Mouse (Mus musculus) mouse embryonic stem cell (cell line): ENCODE measurements around the gene Nrip2.

Experiments used
- in situ Hi-C, 2 experiments: fragments of 300-500 bp; cut with MboI; formaldehyde crosslinking; loops; 1 replicate in 1 of 2; 3 replicates in 1 of 2; pipeline ENCODE4 v1.14.3; 2019 to 2020; ENCODE audit warnings: low sequenced_read_pairs in 2 of 2, low pct_unique_long_range_greater_than_20kb in 1 of 2, mixed read lengths in 1 of 2; ENCODE audit not compliant: unreplicated experiment in 1 of 2

Gene Nrip2

GRCm38 (mm10) chr6:128383752-128384151, 15.3 kb upstream of the Nrip2 start:
- in situ Hi-C loops, result loop anchor here in 1 of 2 experiments (25.0 kb wide), 1 partner anchor 204 kb away; the partner anchor contains the start of gene A2ml1

GRCm38 (mm10) chr6:128385026-128385425, 14.1 kb upstream of the Nrip2 start:
- in situ Hi-C loops, result loop anchor here in 1 of 2 experiments (25.0 kb wide), 1 partner anchor 202 kb away; the partner anchor contains the start of gene A2ml1

GRCm38 (mm10) chr6:128389185-128389584, 9.9 kb upstream of the Nrip2 start:
- in situ Hi-C loops, result loop anchor here in 1 of 2 experiments (25.0 kb wide), 1 partner anchor 198 kb away; the partner anchor contains the start of gene A2ml1

GRCm38 (mm10) chr6:128390683-128391082, 8.4 kb upstream of the Nrip2 start:
- in situ Hi-C loops, result loop anchor here in 1 of 2 experiments (25.0 kb wide), 1 partner anchor 197 kb away; the partner anchor contains the start of gene A2ml1

- in situ Hi-C loops, result loop anchor here in 1 of 2 experiments (25.0 kb wide), 1 partner anchor 190 kb away; the partner anchor contains the start of gene A2ml1
Observed at GRCm38 (mm10) chr6:128397574-128398261, 1.4 kb upstream of the Nrip2 start.

GRCm38 (mm10) chr6:128399421-128400185, 507 bp downstream of the Nrip2 start:
- in situ Hi-C loops, result loop anchor here in 1 of 2 experiments (25.0 kb wide), 1 partner anchor 188 kb away; the partner anchor contains the start of gene A2ml1

- in situ Hi-C loops, result no loop called here
Observed at GRCm38 (mm10) chr6:128404708-128405107, 5.6 kb downstream of the Nrip2 start.

- in situ Hi-C loops, result no loop called here
Observed at GRCm38 (mm10) chr6:128408544-128409125, 9.5 kb downstream of the Nrip2 start.

GRCm38 (mm10) chr6:128410305-128410704, 11.2 kb downstream of the Nrip2 start:
- in situ Hi-C loops, result no loop called here

GRCm38 (mm10) chr6:128411115-128411514, 12.0 kb downstream of the Nrip2 start:
- in situ Hi-C loops, result no loop called here

GRCm38 (mm10) chr6:128416169-128416568, 17.1 kb downstream of the Nrip2 start:
- in situ Hi-C loops, result no loop called here

GRCm38 (mm10) chr6:128418076-128418475, 19.0 kb downstream of the Nrip2 start:
- in situ Hi-C loops, result no loop called here

- in situ Hi-C loops, result no loop called here
Observed at GRCm38 (mm10) chr6:128421036-128421435, 21.9 kb downstream of the Nrip2 start.

- in situ Hi-C loops, result no loop called here
Observed at GRCm38 (mm10) chr6:128421480-128421879, 22.4 kb downstream of the Nrip2 start.

GRCm38 (mm10) chr6:128423496-128424268, 24.6 kb downstream of the Nrip2 start:
- in situ Hi-C loops, result no loop called here

GRCm38 (mm10) chr6:128424269-128425019, 25.3 kb downstream of the Nrip2 start, which contains the start of gene Itfg2:
Gene Itfg2 (minus strand): TSS chr6:128424931.
- in situ Hi-C loops, result loop anchor here in 1 of 2 experiments (5.0 kb wide), 1 partner anchor 53 kb away; no protein-coding TSS in a partner anchor

- in situ Hi-C loops, result loop anchor here in 1 of 2 experiments (5.0 kb wide), 1 partner anchor 52 kb away; no protein-coding TSS in a partner anchor
Observed at GRCm38 (mm10) chr6:128425046-128425445, 25.9 kb downstream of the Nrip2 start.
